Mouse (Mus musculus) heart, postnatal 0 days (tissue): Measurements from ENCODE around the gene Hic2. TPM values are rescaled to one million over a fixed set of nuclear protein-coding genes. Genes with fewer than 3 reads are reported as not detected.
A peak's percentile ranks its signal among the peaks of the same experiment; 100 is the strongest.

Source experiments
- ATAC-seq: fragments of 200-750 bp; cut with Nextera tagmentation; 2 replicates; pipeline ENCODE4 v1.8.0; 2017; ENCODE audit warnings: low read depth, moderate number of reproducible peaks, moderate library complexity; ENCODE audit not compliant: insufficient read depth
- DNase-seq: peaks from one replicate; pipeline ENCODE4 v3.0.0-alpha.2; 2016; ENCODE audit warnings: low spot score
- H3K27ac ChIP-seq: fragments of 300-500 bp; sonication (generic); 2 replicates; pipeline ENCODE4 v1.5.1; 2014; ENCODE audit warnings: low read depth, mild to moderate bottlenecking
- H3K27me3 ChIP-seq: fragments of 300-500 bp; sonication (generic); 2 replicates; pipeline ENCODE4 v1.6.1; 2014; ENCODE audit warnings: low read length, mixed read lengths; ENCODE audit not compliant: control insufficient read depth, insufficient read depth
- H3K36me3 ChIP-seq: fragments of 300-500 bp; sonication (generic); replicated peaks from 2 replicates; pipeline ENCODE4 v1.6.1; 2014; ENCODE audit warnings: low read length, mixed read lengths; ENCODE audit not compliant: control insufficient read depth, insufficient read depth
- H3K4me1 ChIP-seq: fragments of 300-500 bp; sonication (generic); 2 replicates; pipeline ENCODE4 v1.6.1; 2014; ENCODE audit warnings: antibody characterized with exemption; ENCODE audit not compliant: control insufficient read depth, insufficient read depth
- H3K4me2 ChIP-seq: fragments of 300-500 bp; sonication (generic); 2 replicates; pipeline ENCODE4 v1.6.1; 2014; ENCODE audit warnings: low read depth, mild to moderate bottlenecking, low read length, moderate library complexity
- H3K4me3 ChIP-seq: fragments of 300-500 bp; sonication (generic); 2 replicates; pipeline ENCODE4 v1.5.1; 2014; ENCODE audit warnings: low read depth, low read length
- H3K9ac ChIP-seq: fragments of 300-500 bp; sonication (generic); replicated peaks from 2 replicates; pipeline ENCODE4 v1.6.1; 2014; ENCODE audit warnings: low read depth, low read length, mixed read lengths
- H3K9me3 ChIP-seq: fragments of 300-500 bp; sonication (generic); replicated peaks from 2 replicates; pipeline ENCODE4 v1.6.1; 2016; ENCODE audit warnings: low read length; ENCODE audit not compliant: control insufficient read depth
- CTCF ChIP-seq: IDR thresholded peaks from 2 replicates; pipeline ENCODE4 v1.5.1; 2016; ENCODE audit warnings: antibody characterized with exemption, control low read depth, low read depth
- EP300 ChIP-seq: IDR thresholded peaks from 2 replicates; pipeline ENCODE4 v1.6.1; 2016; ENCODE audit warnings: antibody characterized with exemption, low read depth
- WGBS: fragments of 180-500 bp; shearing (Covaris S2); extraction: QIAGEN DNeasy Blood & Tissue Kit; methylation state at CpG from one replicate; pipeline ENCODE4 v1.1.7; 2014; 5-methylcytosine and 5-hydroxymethylcytosine counted together
- polyA plus RNA-seq: library from polyadenylated mRNA; unstranded; fragments of >200 nt; fragmentation: Nextera tagmentation; extraction: Ambion mirVana; gene quantifications from 2 replicates; pipeline ENCODE4 v1.2.1, GENCODE M21; 2015
- total RNA-seq: library from RNA; depleted of rRNA; stranded (reverse); fragments of >200 nt; gene quantifications from 2 replicates; pipeline ENCODE4 v1.2.3, GENCODE M21; 2014; ENCODE audit warnings: low replicate concordance

The Hic2 gene
- total and polyA plus RNA-seq, 2 experiments from 2014 or later: 2.9 to 14.7 TPM

GRCm38 (mm10) chr16:17237634-17238033, 4.3 kb downstream of the Hic2 start:
- TF ChIP-seq EP300 (no peak), CTCF (no peak)
- Histone ChIP-seq H3K9ac (no peak overlapping the region), H3K36me3 (no peaks in the 10 kb centered on the region), H3K27ac (peak overlapping the region; percentile 68), H3K4me3 (no peak overlapping the region), H3K9me3 (no peaks in the 10 kb centered on the region), H3K27me3 (no peaks in the 10 kb centered on the region), H3K4me2 (peak overlapping the region; percentile 19; the same call in 1 of the 2 replicates), H3K4me1 (peaks cover 64% of the 10 kb centered on the region)
- DNase-seq: peak; percentile 50
- ATAC-seq: no peak
- 23% methylated on average over 3 of the region's 3 CpGs for WGBS

- WGBS: 58% methylated on average over 2 of the region's 2 CpGs
- Histone ChIP-seq H3K4me3 (no peak overlapping the region), H3K9me3 (no peaks in the 10 kb centered on the region), H3K4me2 (no peak overlapping the region), H3K27ac (no peak overlapping the region), H3K27me3 (no peaks in the 10 kb centered on the region), H3K9ac (no peak overlapping the region), H3K36me3 (no peaks in the 10 kb centered on the region), H3K4me1 (peaks cover 68% of the 10 kb centered on the region)
- DNase-seq: no peak
- no peak for TF ChIP-seq CTCF
- no peak for TF ChIP-seq EP300
- no peak for ATAC-seq
Measured at GRCm38 (mm10) chr16:17239409-17239808, 6.0 kb downstream of the Hic2 start.

- ATAC-seq: no peak
- peaks cover 58% of the 10 kb centered on the region for H3K4me1 ChIP-seq
- WGBS: 14% methylated on average over 1 of the region's 1 CpGs
Measured at GRCm38 (mm10) chr16:17243731-17244130, 10.4 kb downstream of the Hic2 start.

GRCm38 (mm10) chr16:17244996-17245395, 11.6 kb downstream of the Hic2 start:
- no peak overlapping the region for H3K4me2 ChIP-seq
- no peak overlapping the region for H3K27ac ChIP-seq
- 72% methylated on average over 1 of the region's 1 CpGs for WGBS
- H3K4me3 ChIP-seq: no peak overlapping the region
- ATAC-seq (no peak), DNase-seq (no peak)
- H3K4me1 ChIP-seq: peaks cover 59% of the 10 kb centered on the region
- no peak overlapping the region for H3K9ac ChIP-seq
- no peaks in the 10 kb centered on the region for H3K36me3 ChIP-seq
- no peak for TF ChIP-seq EP300
- no peak for TF ChIP-seq CTCF
- H3K27me3 ChIP-seq: no peaks in the 10 kb centered on the region
- H3K9me3 ChIP-seq: no peaks in the 10 kb centered on the region

More at GRCm38 (mm10) chr16:17243731-17244130, 10.4 kb downstream of the Hic2 start:
- Histone ChIP-seq H3K27me3 (no peaks in the 10 kb centered on the region), H3K9me3 (no peaks in the 10 kb centered on the region), H3K9ac (no peak overlapping the region), H3K4me3 (no peak overlapping the region), H3K27ac (no peak overlapping the region), H3K36me3 (no peaks in the 10 kb centered on the region), H3K4me2 (no peak overlapping the region)
- DNase-seq: no peak
- TF ChIP-seq EP300 (no peak), CTCF (no peak)

DNA sequence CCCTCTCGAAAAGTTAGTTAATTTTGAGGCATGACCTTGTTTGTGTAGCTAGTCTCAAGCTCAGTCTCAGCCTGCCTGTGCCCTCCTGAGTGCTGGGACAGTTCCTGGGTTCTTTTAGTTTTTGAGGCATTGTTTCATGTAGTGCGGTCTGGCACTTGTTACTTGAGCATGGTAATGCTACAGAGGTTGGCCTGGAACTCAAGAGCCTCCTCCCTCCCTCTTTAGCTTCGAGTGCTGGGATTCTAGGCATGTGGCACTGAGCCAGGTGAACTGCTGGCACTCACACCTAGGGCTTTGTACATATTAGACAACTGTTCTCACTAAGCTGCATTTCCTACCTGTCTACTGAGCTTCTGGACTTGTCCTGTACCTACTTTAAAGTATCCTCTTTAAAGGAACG, 14.4 kb downstream of the Hic2 start:
- DNase-seq (peak; percentile 81), ATAC-seq (peak; percentile 82)
- Histone ChIP-seq H3K9ac (no peak overlapping the region), H3K4me2 (no peak overlapping the region), H3K27ac (peak overlapping the region; percentile 80), H3K4me1 (peaks cover 70% of the 10 kb centered on the region), H3K4me3 (no peak overlapping the region), H3K27me3 (no peaks in the 10 kb centered on the region), H3K9me3 (no peaks in the 10 kb centered on the region), H3K36me3 (no peaks in the 10 kb centered on the region)
- WGBS: 27% methylated on average over 4 of the region's 4 CpGs
- TF ChIP-seq CTCF (no peak), EP300 (no peak)

GRCm38 (mm10) chr16:17249135-17249534, 15.8 kb downstream of the Hic2 start:
- H3K9ac ChIP-seq: no peak overlapping the region
- no peaks in the 10 kb centered on the region for H3K27me3 ChIP-seq
- no peak overlapping the region for H3K4me2 ChIP-seq
- no peak overlapping the region for H3K27ac ChIP-seq
- DNase-seq (no peak), ATAC-seq (no peak)
- 26% methylated on average over 6 of the region's 6 CpGs for WGBS
- no peaks in the 10 kb centered on the region for H3K36me3 ChIP-seq
- H3K4me3 ChIP-seq: no peak overlapping the region
- H3K9me3 ChIP-seq: no peaks in the 10 kb centered on the region
- H3K4me1 ChIP-seq: peaks cover 75% of the 10 kb centered on the region
- TF ChIP-seq CTCF: no peak
- TF ChIP-seq EP300: no peak
